ENCODE assay signal across 7 mouse cellular contexts in the genomic region with DNA sequence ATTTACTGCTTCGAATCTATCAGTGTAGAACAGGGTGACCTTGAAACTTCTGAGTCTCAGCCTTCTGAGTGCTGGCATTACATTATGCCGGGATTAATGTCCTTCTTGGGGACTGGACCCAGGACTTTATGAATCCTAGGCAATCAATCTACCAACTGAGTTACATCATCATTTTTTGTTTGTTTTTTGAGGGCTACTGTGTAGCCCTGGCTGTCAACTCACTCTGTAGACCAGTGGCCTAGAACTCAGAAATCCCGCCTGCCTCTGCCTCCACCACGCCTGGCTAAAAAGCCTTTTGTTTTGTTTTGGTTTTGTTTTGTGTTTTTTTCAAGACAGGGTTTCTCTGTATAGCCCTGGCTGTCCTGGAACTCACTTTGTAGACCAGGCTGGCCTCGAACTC. TPM values are rescaled to one million over a fixed set of nuclear protein-coding genes. Genes with fewer than 3 reads are reported as not detected.
DNase-seq lines count a peak whose midpoint lies in the region; ATAC-seq and TF ChIP-seq lines count a peak whose summit lies in the region.

No protein-coding gene starts in this region.

- H3K27me3 ChIP-seq in lung, embryonic 15.5 days, result no peaks in the 10 kb centered on the region
- no peaks in the 10 kb centered on the region for H3K27me3 ChIP-seq in limb, embryonic 11.5 days (ENCODE audit: control insufficient read depth, insufficient read depth, low read length)
- H3K27me3 ChIP-seq in small intestine, adult 2 months (ENCODE audit: control insufficient read depth, insufficient read depth, low read length), result no peaks in the 10 kb centered on the region

- 82% methylated on average over 5 of the region's 5 CpGs for WGBS in lung, embryonic 15.5 days
- WGBS in limb, embryonic 11.5 days, result 94% methylated on average over 5 of the region's 5 CpGs
- 53% methylated on average over 5 of the region's 5 CpGs for whole genome bisulfite sequencing in small intestine, adult 2 months

- no peak for TF ChIP-seq CTCF in embryonic fibroblast, embryonic 13.5 days (IDR thresholded peaks at IDR 0.05; ENCODE audit: borderline replicate concordance, insufficient read depth, low read length)
- no peak for TF ChIP-seq CTCF in small intestine, adult 2 months (IDR thresholded peaks at IDR 0.05; ENCODE audit: extremely low read depth, insufficient read length, insufficient replicate concordance, low read depth, low read length)

- no peaks in the 10 kb centered on the region for H3K36me3 ChIP-seq in lung, embryonic 15.5 days
- 0 out of 2 replicates have a peak, but pooled peaks cover 2% of the 10 kb centered on the region for H3K36me3 ChIP-seq in limb, embryonic 11.5 days (ENCODE audit: control insufficient read depth, insufficient read depth, low read length)
- no peaks in the 10 kb centered on the region for H3K36me3 ChIP-seq in small intestine, adult 2 months (ENCODE audit: control insufficient read depth, insufficient read depth, low read length)

- peak overlapping the region; percentile 75 for H3K4me2 ChIP-seq in lung, embryonic 15.5 days
- H3K4me2 ChIP-seq in limb, embryonic 11.5 days (ENCODE audit: low read depth, severe bottlenecking), result peak overlapping the region; percentile 5; the same call in 1 of the 2 replicates

- no peak for DNase-seq in lung, postnatal 14 days
- no peak for DNase-seq in limb, embryonic 11.5 days (ENCODE audit: low spot score)
- no peak for DNase-seq in spleen, postnatal 14 days (ENCODE audit: low spot score in 2 of 2)
- DNase-seq in spleen, adult 12 weeks (ENCODE audit: low spot score), result no peak

- H3K27ac ChIP-seq in lung, embryonic 15.5 days, result peak overlapping the region; percentile 99
- H3K27ac ChIP-seq in embryonic fibroblast, embryonic 13.5 days (ENCODE audit: insufficient read depth, low read length), result peak overlapping the region; percentile 58
- H3K27ac ChIP-seq in limb, embryonic 11.5 days (replicated peaks; ENCODE audit: low read depth, low read length), result peak overlapping the region; percentile 86
- H3K27ac ChIP-seq in small intestine, adult 2 months (ENCODE audit: insufficient read depth, low read depth, low read length), result peak overlapping the region; percentile 92

- H3K4me3 ChIP-seq in lung, embryonic 15.5 days, result peak overlapping the region; percentile 100
- no peak overlapping the region for H3K4me3 ChIP-seq in embryonic fibroblast, embryonic 13.5 days (ENCODE audit: insufficient read depth, low read length)
- H3K4me3 ChIP-seq in limb, embryonic 11.5 days (ENCODE audit: low read depth, low read length), result peak overlapping the region; percentile 82; the same call in 1 of the 2 replicates
- H3K4me3 ChIP-seq in small intestine, adult 2 months (ENCODE audit: low read depth, low read length), result peak overlapping the region; percentile 94; the same call in 1 of the 2 replicates

- no peak for TF ChIP-seq POLR2A in embryonic fibroblast, embryonic 13.5 days (IDR thresholded peaks at IDR 0.05; ENCODE audit: low read depth, low read length)
- no peak for TF ChIP-seq POLR2A in small intestine, adult 2 months (IDR thresholded peaks at IDR 0.05; ENCODE audit: low read depth, low read length)

- ATAC-seq in lung, embryonic 15.5 days (ENCODE audit: borderline replicate concordance, extremely low read depth, low FRiP score, low TSS enrichment), result no peak
- ATAC-seq in limb, embryonic 11.5 days (ENCODE audit: insufficient number of reproducible peaks, low FRiP score, low TSS enrichment, low read depth), result no peak

- H3K4me1 ChIP-seq in lung, embryonic 15.5 days, result peaks cover 9% of the 10 kb centered on the region; the same call in 1 of the 2 replicates
- no peaks in the 10 kb centered on the region for H3K4me1 ChIP-seq in embryonic fibroblast, embryonic 13.5 days (ENCODE audit: control insufficient read depth, insufficient read depth, low read length)
- no peaks in the 10 kb centered on the region; the same call in 1 of the 2 replicates for H3K4me1 ChIP-seq in limb, embryonic 11.5 days (ENCODE audit: control insufficient read depth, insufficient read depth, low read length)
- no peaks in the 10 kb centered on the region for H3K4me1 ChIP-seq in small intestine, adult 2 months (ENCODE audit: control insufficient read depth, insufficient read depth, insufficient read length, low read length)

- H3K9me3 ChIP-seq in lung, embryonic 15.5 days, result no peaks in the 10 kb centered on the region
- H3K9me3 ChIP-seq in limb, embryonic 11.5 days (ENCODE audit: control insufficient read depth, low read length), result no peaks in the 10 kb centered on the region

- peak overlapping the region; percentile 21; the same call in 1 of the 2 replicates for H3K9ac ChIP-seq in lung, embryonic 15.5 days
- H3K9ac ChIP-seq in limb, embryonic 11.5 days (ENCODE audit: low read length), result 0 out of 2 replicates have a peak overlapping the region, but pooled peaks have one; percentile 88

RNA-seq across cellular contexts. Expression of a gene that starts 0.7 kb away (rescaled TPM):
- 402 and 407 TPM in 2 replicates for polyA plus RNA-seq in lung, embryonic 15.5 days (2015; fragmentation: Nextera tagmentation; extraction: Ambion mirVana)
- 209 and 221 TPM in 2 replicates for polyA plus RNA-seq in embryonic fibroblast, embryonic 13.5 days (2011; ENCODE audit: insufficient read length, low read depth, missing spikeins)
- 238 and 248 TPM in 2 replicates for polyA plus RNA-seq in limb, embryonic 11.5 days (2014; fragmentation: Nextera tagmentation; extraction: Ambion mirVana)
- 104 and 213 TPM in 2 replicates for polyA plus RNA-seq in small intestine, adult 2 months (2012; rRNA removed)

RNA-seq across cellular contexts. Expression of a gene that starts 22.8 kb away (rescaled TPM):
- polyA plus RNA-seq in lung, embryonic 15.5 days (2015; fragmentation: Nextera tagmentation; extraction: Ambion mirVana), result 8.7 and 9.1 TPM in 2 replicates
- polyA plus RNA-seq in embryonic fibroblast, embryonic 13.5 days (2011; ENCODE audit: insufficient read length, low read depth, missing spikeins), result 5.4 and 5.7 TPM in 2 replicates
- 4.8 and 5.9 TPM in 2 replicates for polyA plus RNA-seq in limb, embryonic 11.5 days (2014; fragmentation: Nextera tagmentation; extraction: Ambion mirVana)
- polyA plus RNA-seq in small intestine, adult 2 months (2012; rRNA removed), result 1.1 and 2.6 TPM in 2 replicates
